Mouse (Mus musculus) testis, adult 2 months (tissue): Measurements from ENCODE around the gene Mdm2. TPM values are rescaled to one million over a fixed set of nuclear protein-coding genes. Genes with fewer than 3 reads are reported as not detected.

Experiments used
- H3K27ac ChIP-seq: fragments of 200-500 bp; 2 replicates; pipeline ENCODE4 v1.5.1; 2012; ENCODE audit warnings: low read depth, low read length; ENCODE audit not compliant: control insufficient read depth, insufficient read depth
- H3K27me3 ChIP-seq: fragments of 200-500 bp; 2 replicates; pipeline ENCODE4 v1.6.1; 2012; ENCODE audit warnings: mild to moderate bottlenecking, low read length, moderate library complexity; ENCODE audit not compliant: control insufficient read depth, insufficient read depth
- H3K36me3 ChIP-seq: fragments of 200-500 bp; 2 replicates; pipeline ENCODE4 v1.6.1; 2012; ENCODE audit warnings: mild to moderate bottlenecking, low read length; ENCODE audit not compliant: control insufficient read depth, insufficient read depth
- H3K4me1 ChIP-seq: fragments of 200-500 bp; 2 replicates; pipeline ENCODE4 v1.6.1; 2012; ENCODE audit warnings: low read length; ENCODE audit not compliant: control insufficient read depth, insufficient read depth
- H3K4me3 ChIP-seq: fragments of 200-500 bp; 2 replicates; pipeline ENCODE4 v1.5.1; 2012; ENCODE audit warnings: low read depth, mild to moderate bottlenecking, low read length, moderate library complexity, mixed read lengths; ENCODE audit not compliant: control insufficient read depth
- CTCF ChIP-seq: fragments of 200-500 bp; IDR thresholded peaks from 2 replicates; pipeline ENCODE4 v1.5.1; 2012; ENCODE audit warnings: low read depth, mild to moderate bottlenecking, inconsistent platforms, low read length, moderate library complexity; ENCODE audit not compliant: control insufficient read depth, insufficient read depth, insufficient replicate concordance
- POLR2A ChIP-seq: fragments of 200-500 bp; IDR thresholded peaks from 2 replicates; pipeline ENCODE4 v1.6.1; 2012; ENCODE audit warnings: low read depth, mild to moderate bottlenecking, inconsistent platforms, low read length, moderate library complexity; ENCODE audit not compliant: control insufficient read depth
- polyA plus RNA-seq: library from polyadenylated mRNA; depleted of rRNA; stranded (reverse); fragments of >200 nt; gene quantifications from 2 replicates; pipeline ENCODE4 v1.2.3, GENCODE M21; 2012

Gene Mdm2
- polyA plus RNA-seq, 1 experiment = 99.3 TPM

- Histone ChIP-seq H3K4me1 (no peaks in the 10 kb centered on the region), H3K27me3 (no peaks in the 10 kb centered on the region), H3K36me3 (peaks cover 8% of the 10 kb centered on the region), H3K4me3 (no peak overlapping the region), H3K27ac (no peak overlapping the region)
- TF ChIP-seq POLR2A = no peak
Observed at GRCm38 (mm10) chr10:117755799-117756467, 45.4 kb upstream of the Mdm2 start.

DNA sequence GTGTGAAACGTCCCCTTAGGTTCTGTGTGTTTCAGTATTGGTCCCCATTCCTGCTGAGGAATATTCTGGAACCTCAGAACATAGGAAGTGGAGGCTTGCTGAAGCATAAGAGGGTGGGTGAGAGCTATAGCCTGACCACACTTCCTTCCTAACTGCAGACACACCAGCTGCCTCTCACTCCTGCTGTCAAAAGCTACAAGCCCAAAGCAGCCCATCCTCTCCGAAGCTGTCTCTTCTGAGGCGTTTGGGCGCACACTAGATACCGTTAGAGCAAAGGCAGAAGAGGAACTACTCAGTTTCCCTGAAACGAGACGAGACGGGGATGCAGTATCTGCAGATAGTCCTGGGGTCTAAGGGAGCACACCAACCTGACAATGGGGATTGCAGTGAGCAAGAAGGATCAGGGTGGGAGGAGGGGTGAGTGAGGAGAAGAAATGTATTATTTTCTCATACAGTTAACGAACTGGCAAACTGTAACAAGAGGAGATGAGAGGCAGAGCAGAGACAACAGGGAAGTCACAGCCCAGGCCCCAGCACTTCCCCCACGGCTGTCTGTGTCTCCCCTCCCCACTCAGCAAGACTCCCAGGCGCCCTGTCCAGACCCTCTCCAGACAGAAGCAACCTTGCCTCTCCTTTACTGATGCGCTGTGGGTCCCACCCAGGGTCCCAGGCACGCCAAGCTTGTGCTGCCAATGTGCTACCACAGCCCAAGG lies 44.7 kb upstream of the Mdm2 start:
- Histone ChIP-seq H3K27me3 (no peaks in the 10 kb centered on the region), H3K4me3 (no peak overlapping the region), H3K4me1 (no peaks in the 10 kb centered on the region), H3K36me3 (peaks cover 8% of the 10 kb centered on the region), H3K27ac (no peak overlapping the region)
- TF ChIP-seq POLR2A (no peak), CTCF (no peak)

GRCm38 (mm10) chr10:117754609-117754940 lies 44.0 kb upstream of the Mdm2 start:
- peaks cover 7% of the 10 kb centered on the region for H3K36me3 ChIP-seq
- H3K27ac ChIP-seq = no peak overlapping the region
- H3K4me3 ChIP-seq = no peak overlapping the region
- no peaks in the 10 kb centered on the region for H3K4me1 ChIP-seq
- TF ChIP-seq POLR2A = no peak
- no peak for TF ChIP-seq CTCF
- H3K27me3 ChIP-seq = no peaks in the 10 kb centered on the region

GRCm38 (mm10) chr10:117753711-117754608 lies 43.4 kb upstream of the Mdm2 start:
- H3K4me1 ChIP-seq = no peaks in the 10 kb centered on the region
- TF ChIP-seq CTCF (no peak), POLR2A (no peak)
- peaks cover 6% of the 10 kb centered on the region for H3K36me3 ChIP-seq
- no peak overlapping the region for H3K4me3 ChIP-seq
- no peak overlapping the region for H3K27ac ChIP-seq
- no peaks in the 10 kb centered on the region for H3K27me3 ChIP-seq

GRCm38 (mm10) chr10:117752851-117753647 lies 42.5 kb upstream of the Mdm2 start:
- peaks cover 4% of the 10 kb centered on the region for H3K36me3 ChIP-seq
- H3K27ac ChIP-seq = no peak overlapping the region
- H3K27me3 ChIP-seq = no peaks in the 10 kb centered on the region
- TF ChIP-seq CTCF (no peak), POLR2A (no peak)
- H3K4me3 ChIP-seq = no peak overlapping the region
- no peaks in the 10 kb centered on the region; the same call in 1 of the 2 replicates for H3K4me1 ChIP-seq

DNA sequence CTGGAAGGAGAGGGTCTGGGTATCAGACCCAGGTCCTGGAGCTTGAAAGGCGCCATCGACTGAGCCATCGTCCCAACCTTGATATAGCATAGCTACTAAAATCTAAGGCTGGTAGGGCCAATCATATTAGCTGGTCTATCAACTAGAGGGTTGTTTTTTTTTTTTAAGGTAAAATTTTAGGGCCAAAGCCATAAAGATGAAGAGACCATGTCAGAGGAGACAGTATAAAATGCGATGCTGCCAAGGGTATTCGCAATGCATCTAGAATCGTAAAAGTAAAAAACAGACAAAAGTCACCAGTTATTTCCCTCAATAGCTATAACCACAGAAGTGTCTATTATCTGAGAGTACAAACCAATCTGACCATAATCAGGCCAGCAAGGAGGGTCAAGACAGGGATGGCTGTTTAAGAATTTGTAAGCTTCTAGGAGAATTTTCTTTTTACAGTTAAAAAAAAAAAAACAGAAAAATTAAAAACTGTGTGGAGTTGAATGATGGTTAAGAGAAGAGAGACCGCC lies 41.8 kb upstream of the Mdm2 start:
- Histone ChIP-seq H3K36me3 (peaks cover 2% of the 10 kb centered on the region), H3K4me3 (no peak overlapping the region), H3K27me3 (no peaks in the 10 kb centered on the region), H3K4me1 (no peaks in the 10 kb centered on the region; the same call in 1 of the 2 replicates), H3K27ac (no peak overlapping the region)
- TF ChIP-seq CTCF = no peak
- TF ChIP-seq POLR2A = no peak

- Histone ChIP-seq H3K27ac (no peak overlapping the region), H3K36me3 (no peaks in the 10 kb centered on the region; the same call in 1 of the 2 replicates), H3K4me1 (no peaks in the 10 kb centered on the region; the same call in 1 of the 2 replicates), H3K4me3 (no peak overlapping the region), H3K27me3 (no peaks in the 10 kb centered on the region)
- no peak for TF ChIP-seq POLR2A
- TF ChIP-seq CTCF = no peak
Observed at GRCm38 (mm10) chr10:117751744-117752143, 41.2 kb upstream of the Mdm2 start.
